Mouse (Mus musculus) heart, adult 2 months (tissue): Measurements from ENCODE around the gene Ipmk.

Experiments
- CTCF ChIP-seq: fragments of 200-600 bp; IDR thresholded peaks from 2 replicates; pipeline ENCODE4 v1.8.1; 2022; ENCODE audit warnings: antibody characterized with exemption, mild to moderate bottlenecking, moderate library complexity
- POLR2A ChIP-seq: fragments of 200-500 bp; IDR thresholded peaks from 2 replicates; pipeline ENCODE4 v1.6.1; 2011; ENCODE audit warnings: mild to moderate bottlenecking, low read depth, low read length, control low read depth; ENCODE audit not compliant: insufficient read depth

DNA sequence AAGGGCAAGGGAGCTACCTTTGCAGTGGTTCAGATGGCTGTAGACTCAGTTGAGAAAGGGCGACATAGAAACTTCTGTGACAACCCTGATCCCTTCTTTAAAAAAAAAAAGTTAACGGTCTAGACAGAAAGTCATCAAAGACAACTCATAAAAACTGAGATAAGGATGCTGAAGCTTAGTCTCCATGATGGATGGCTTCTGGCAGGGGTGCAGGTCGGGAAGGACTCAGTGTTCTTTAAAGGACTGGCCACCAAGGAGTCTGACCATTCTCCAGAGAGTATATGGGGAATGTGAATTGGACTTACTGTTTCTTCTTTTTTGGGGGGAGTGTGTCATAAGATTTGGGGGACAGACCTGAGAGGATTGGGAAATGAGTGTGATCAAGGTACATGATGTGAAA, 33.0 kb upstream of the Ipmk start:
- TF ChIP-seq POLR2A: no peak
- no peak for TF ChIP-seq CTCF
